Mouse (Mus musculus): ENCODE measurements around the gene Dcun1d2. TPM values are rescaled to one million over a fixed set of nuclear protein-coding genes. Genes with fewer than 3 reads are reported as not detected.
"Not testable (repeated sequence)": the region's sequence is repeated elsewhere in the genome, so short reads cannot be mapped to it uniquely, and the experiment has no call there.

Gene Dcun1d2
- polyA plus RNA-seq (2015; fragmentation: Nextera tagmentation; extraction: Ambion mirVana), result 24.6 and 26.0 TPM in 2 replicates

DNA sequence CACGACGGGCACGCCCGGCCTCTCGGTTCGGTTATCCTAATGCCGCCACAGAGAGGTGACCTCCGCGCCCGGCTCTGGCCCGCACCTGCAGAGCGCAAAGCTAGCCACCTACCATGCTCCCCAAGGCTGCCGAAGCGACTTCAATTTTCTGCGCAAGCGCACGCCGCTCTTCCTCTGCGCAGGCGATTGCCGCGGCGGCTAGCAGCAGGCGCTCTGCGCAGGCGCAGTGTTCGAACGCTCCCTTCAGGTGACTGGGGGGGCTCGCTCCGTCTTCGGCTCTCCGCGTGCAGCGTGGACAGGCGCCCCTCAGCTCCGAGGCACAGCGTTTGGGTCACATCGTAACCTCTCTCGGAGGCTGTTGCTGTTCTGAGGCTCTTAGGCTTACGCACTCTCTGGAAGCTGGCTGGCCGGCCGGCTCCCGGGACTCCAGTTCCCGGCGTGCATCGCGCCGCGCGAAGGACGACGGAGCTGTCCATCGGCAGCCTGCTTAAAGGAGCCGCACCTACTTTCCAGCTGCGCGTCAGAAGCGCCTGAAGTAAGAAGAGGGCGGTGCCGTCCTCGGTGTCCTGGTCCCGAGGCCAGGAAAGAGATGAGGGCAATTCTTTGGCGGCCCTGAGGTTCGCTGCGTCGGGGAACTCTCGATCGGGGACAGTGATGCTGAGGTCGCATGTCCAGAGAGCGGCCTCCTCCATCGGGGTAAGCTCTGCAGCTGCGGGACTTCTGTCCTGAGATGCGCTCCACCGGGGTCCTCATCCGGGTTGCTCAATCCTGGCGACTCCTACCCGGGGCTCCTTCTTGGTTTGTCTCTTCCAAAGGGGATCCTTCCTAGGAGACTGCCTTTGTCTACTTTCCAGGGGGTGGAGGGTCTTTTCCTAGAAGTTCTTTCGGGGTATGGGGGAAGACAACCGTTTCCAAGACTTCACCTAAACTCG, at the start of gene Dcun1d2, which contains the start of gene Tmco3:
Gene Dcun1d2, minus strand, starts transcription at position 440 of the 932 bp plus-strand sequence.
Gene Tmco3, plus strand, starts transcription at position 499 of the 932 bp plus-strand sequence.
- Histone ChIP-seq H3K9me3 (replicated peaks) (no peaks in the 10 kb centered on the region), H3K4me3 (replicated peaks) (peak within 1 kb of the TSS; percentile 73), H3K36me3 (peaks cover 17% of the 10 kb centered on the region), H3K9ac (peak within 1 kb of the TSS; percentile 75), H3K4me2 (peak within 1 kb of the TSS; percentile 94), H3K27ac (peak within 1 kb of the TSS; percentile 97), H3K27me3 (no peaks in the 10 kb centered on the region), H3K4me1 (peaks cover 32% of the 10 kb centered on the region)
- under 1% methylated on average over 79 of the region's 79 CpGs for WGBS
- peak; percentile 93 for ATAC-seq (replicated peaks; ENCODE audit: low FRiP score)

DNA sequence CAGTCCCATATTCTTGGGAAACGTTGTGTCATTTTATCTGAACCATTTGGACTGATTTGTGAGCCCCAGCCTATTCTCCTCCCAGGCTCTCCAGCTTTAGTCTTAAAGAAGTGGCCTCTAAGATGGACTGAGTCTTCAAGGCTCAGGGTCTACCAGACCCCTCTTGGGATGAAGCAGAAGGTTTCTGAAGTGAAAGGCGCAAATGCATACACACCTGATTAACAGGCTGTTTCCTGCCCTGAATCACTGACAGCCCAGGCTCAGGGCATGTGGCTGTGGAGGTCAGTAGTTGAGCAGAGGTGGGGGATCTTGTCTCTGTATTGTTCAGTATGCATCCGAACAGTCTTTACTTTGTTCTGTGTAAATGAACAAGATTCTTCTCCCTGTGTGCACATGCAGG, 49.7 kb upstream of the Dcun1d2 start:
- Histone ChIP-seq H3K4me3 (replicated peaks) (no peak overlapping the region; the same call in 1 of the 2 replicates), H3K9me3 (replicated peaks) (no peaks in the 10 kb centered on the region), H3K27ac (peak overlapping the region; percentile 30; the same call in 1 of the 2 replicates), H3K36me3 (peaks cover 22% of the 10 kb centered on the region), H3K27me3 (no peaks in the 10 kb centered on the region), H3K4me1 (peaks cover 27% of the 10 kb centered on the region), H3K9ac (0 out of 2 replicates have a peak overlapping the region, but pooled peaks have one; percentile 95), H3K4me2 (peak overlapping the region; percentile 87)
- ATAC-seq (replicated peaks; ENCODE audit: low FRiP score), result no peak
- 68% methylated on average over 3 of the region's 3 CpGs for WGBS

DNA sequence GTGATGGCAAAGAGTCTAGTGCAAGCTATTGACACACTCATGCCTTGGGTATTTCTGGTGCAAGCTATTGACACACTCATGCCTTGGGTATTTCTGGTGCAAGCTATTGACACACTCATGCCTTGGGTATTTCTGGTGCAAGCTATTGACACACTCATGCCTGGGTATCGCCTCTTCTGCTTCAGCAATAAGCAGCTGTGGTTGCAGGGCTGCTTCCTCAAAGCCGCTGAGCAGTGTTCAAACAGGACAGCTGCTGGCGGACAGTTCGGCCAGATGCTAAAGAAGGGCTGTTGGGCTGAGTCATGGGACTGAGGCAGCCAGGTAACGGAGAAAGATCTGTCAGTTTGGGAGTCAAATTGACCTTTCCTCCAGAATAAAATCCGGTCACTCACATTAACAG, 49.3 kb upstream of the Dcun1d2 start:
- not testable (repeated sequence) for H3K4me2 ChIP-seq; ATAC-seq (replicated peaks; ENCODE audit: low FRiP score); H3K9ac ChIP-seq; H3K9me3 ChIP-seq (replicated peaks); H3K4me3 ChIP-seq (replicated peaks); H3K27me3 ChIP-seq
- 81% methylated on average over 6 of the region's 6 CpGs for WGBS
- peaks cover 18% of the 10 kb centered on the region for H3K36me3 ChIP-seq
- peak overlapping the region; percentile 30; the same call in 1 of the 2 replicates for H3K27ac ChIP-seq
- peaks cover 27% of the 10 kb centered on the region for H3K4me1 ChIP-seq

DNA sequence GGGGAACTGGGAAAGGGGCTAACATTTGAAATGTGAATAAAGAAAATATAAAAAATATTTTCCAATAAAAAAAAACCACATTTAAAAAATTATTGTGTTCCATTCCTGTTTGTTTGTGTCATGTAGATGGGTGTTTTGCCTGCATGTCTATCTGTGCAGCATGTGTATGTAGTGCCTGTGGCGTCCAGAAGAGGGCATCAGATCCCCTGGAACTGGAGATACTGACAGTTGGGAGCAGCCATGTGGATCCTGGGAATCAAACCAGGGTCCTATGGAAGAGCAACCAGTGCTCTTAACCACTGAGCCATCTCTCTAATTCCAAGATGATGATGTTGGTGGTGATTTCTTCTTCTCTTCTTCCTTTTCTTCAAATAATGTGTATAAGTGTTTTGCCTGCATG, 46.7 kb upstream of the Dcun1d2 start:
- H3K4me3 ChIP-seq (replicated peaks), result no peak overlapping the region
- H3K4me1 ChIP-seq, result peaks cover 9% of the 10 kb centered on the region
- no peak overlapping the region for H3K9ac ChIP-seq
- no peaks in the 10 kb centered on the region for H3K36me3 ChIP-seq
- no peak overlapping the region for H3K4me2 ChIP-seq
- H3K27me3 ChIP-seq, result no peaks in the 10 kb centered on the region
- ATAC-seq (replicated peaks; ENCODE audit: low FRiP score), result no peak
- no peaks in the 10 kb centered on the region for H3K9me3 ChIP-seq (replicated peaks)
- no peak overlapping the region for H3K27ac ChIP-seq
- 59% methylated on average over 1 of the region's 1 CpGs for WGBS

DNA sequence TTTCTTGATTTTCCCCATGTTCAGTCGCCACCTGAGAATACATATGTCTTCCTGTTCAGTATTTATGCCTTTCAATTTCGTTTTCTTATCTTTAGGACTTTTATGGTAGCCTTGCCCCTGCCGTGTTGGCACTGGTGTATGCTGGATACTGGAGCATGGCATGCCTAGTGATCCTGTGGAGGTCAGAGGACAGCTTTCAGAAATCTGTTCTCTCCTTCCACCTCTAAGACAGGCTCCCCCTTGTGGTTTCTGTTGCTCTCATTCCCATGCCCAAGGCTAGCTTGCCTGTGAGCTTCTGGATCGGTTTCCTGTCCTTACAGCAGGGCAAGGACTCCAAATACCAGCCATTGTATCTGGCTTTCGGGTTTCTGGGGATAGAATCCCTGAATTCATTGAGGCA, 38.7 kb upstream of the Dcun1d2 start:
- Histone ChIP-seq H3K9me3 (replicated peaks) (no peaks in the 10 kb centered on the region), H3K4me2 (no peak overlapping the region), H3K27me3 (no peaks in the 10 kb centered on the region), H3K9ac (no peak overlapping the region), H3K36me3 (peaks cover 9% of the 10 kb centered on the region; the same call in 1 of the 2 replicates), H3K27ac (no peak overlapping the region), H3K4me3 (replicated peaks) (no peak overlapping the region), H3K4me1 (peaks cover 8% of the 10 kb centered on the region; the same call in 1 of the 2 replicates)
- WGBS, result 32% methylated on average over 5 of the region's 5 CpGs
- no peak for ATAC-seq (replicated peaks; ENCODE audit: low FRiP score)

DNA sequence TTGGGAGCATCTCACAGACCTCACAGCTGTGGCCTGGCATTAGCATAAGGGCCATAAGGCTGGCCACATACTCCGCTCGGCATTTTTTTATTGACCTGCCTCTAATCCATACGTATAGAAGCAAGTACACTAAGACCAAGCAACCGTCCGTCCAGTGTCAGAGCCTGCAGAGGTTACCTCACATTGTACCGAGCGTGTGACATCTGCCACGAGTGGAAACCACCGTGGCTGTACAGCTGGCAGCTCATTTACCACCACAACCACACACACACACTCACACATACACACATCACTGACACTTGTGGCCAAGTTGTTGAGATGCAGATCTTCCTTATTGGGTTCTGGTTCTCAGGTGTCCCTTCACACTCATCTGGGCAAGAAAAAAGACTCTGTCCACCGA, 28.7 kb upstream of the Dcun1d2 start:
- no peak overlapping the region for H3K27ac ChIP-seq
- no peak for ATAC-seq (replicated peaks; ENCODE audit: low FRiP score)
- H3K36me3 ChIP-seq, result peaks cover 51% of the 10 kb centered on the region
- no peaks in the 10 kb centered on the region for H3K9me3 ChIP-seq (replicated peaks)
- H3K4me1 ChIP-seq, result no peaks in the 10 kb centered on the region
- no peaks in the 10 kb centered on the region for H3K27me3 ChIP-seq
- no peak overlapping the region for H3K4me2 ChIP-seq
- H3K4me3 ChIP-seq (replicated peaks), result no peak overlapping the region
- no peak overlapping the region for H3K9ac ChIP-seq
- 88% methylated on average over 10 of the region's 10 CpGs for WGBS

DNA sequence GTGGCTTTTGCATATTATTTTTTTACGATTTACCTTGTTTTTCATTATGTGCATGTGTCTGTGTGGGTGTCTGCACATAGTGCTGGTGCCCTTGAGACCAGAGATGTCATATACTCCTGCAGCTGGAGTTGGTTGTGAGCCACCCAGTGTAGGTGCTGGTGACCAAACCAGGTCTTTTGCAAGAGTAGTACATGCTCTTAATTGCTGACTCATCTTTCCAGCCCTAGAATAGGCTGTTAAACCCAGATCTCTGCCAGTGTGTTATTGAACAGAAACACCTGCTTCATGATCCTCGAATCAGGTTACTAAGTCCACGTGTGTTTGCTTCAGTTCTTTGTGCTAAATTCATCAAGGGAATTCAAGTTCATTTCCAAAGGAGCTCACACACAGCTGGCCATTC, 27.0 kb upstream of the Dcun1d2 start:
- Histone ChIP-seq H3K9ac (no peak overlapping the region), H3K27ac (no peak overlapping the region), H3K36me3 (peaks cover 55% of the 10 kb centered on the region), H3K4me2 (no peak overlapping the region), H3K9me3 (replicated peaks) (no peaks in the 10 kb centered on the region), H3K4me3 (replicated peaks) (no peak overlapping the region), H3K4me1 (no peaks in the 10 kb centered on the region), H3K27me3 (no peaks in the 10 kb centered on the region)
- 79% methylated on average over 3 of the region's 3 CpGs for WGBS
- no peak for ATAC-seq (replicated peaks; ENCODE audit: low FRiP score)

DNA sequence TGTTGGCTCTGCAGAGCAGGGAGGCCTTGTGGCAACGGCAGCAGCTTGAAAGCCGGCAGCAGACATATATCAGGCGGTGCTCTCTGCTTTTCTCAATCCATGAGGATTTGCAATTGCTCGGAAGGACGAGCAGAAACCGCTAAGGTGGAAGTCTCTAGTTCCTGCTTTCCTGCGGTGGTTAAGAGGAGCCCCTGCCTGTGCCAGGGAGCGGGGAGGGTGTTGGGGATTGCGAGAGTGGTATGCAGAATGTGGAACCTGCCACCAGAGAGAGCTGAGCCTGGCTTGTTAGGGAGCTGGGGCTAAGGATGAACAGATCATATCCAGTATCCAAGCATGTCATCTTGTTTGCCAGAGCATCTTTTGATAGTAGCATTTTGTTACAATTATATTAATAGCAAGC, 19.0 kb upstream of the Dcun1d2 start:
- Histone ChIP-seq H3K4me3 (replicated peaks) (no peak overlapping the region), H3K36me3 (peaks cover 69% of the 10 kb centered on the region), H3K4me2 (no peak overlapping the region), H3K27ac (no peak overlapping the region), H3K9ac (no peak overlapping the region), H3K27me3 (no peaks in the 10 kb centered on the region), H3K4me1 (no peaks in the 10 kb centered on the region), H3K9me3 (replicated peaks) (no peaks in the 10 kb centered on the region; the same call in 1 of the 2 replicates)
- no peak for ATAC-seq (replicated peaks; ENCODE audit: low FRiP score)
- 88% methylated on average over 9 of the region's 9 CpGs for WGBS

DNA sequence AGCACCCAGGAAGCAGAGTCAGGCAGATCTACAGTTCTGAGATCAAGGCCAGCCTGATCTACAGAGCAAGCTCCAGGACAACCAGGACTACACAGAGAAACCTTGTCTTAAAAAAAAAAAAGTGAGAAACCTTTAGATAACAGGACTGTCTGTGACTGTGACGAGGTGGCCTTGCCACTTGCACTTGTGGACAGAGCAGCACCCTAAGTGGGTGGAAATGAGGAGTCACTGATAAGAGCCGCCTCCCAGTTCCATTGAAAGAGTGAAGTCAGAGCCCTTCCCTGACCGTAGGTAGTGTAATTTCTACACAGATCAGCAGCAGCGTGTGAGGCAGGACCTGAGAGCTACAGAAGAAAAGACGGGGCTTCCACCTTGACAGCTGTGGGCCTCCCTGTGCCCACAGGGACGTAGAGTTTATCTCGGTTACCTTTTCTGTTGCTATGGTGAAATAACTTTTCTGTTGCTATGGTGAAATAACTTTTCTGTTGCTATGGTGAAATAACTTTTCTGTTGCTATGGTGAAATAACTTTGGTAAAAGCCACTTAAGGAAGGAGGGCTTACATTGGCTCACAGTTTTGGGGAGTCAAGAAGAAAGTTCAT, 18.5 kb upstream of the Dcun1d2 start:
- H3K4me2 ChIP-seq, result no peak overlapping the region
- H3K27me3 ChIP-seq, result no peaks in the 10 kb centered on the region
- 87% methylated on average over 7 of the region's 7 CpGs for WGBS
- H3K4me1 ChIP-seq, result no peaks in the 10 kb centered on the region
- no peaks in the 10 kb centered on the region; the same call in 1 of the 2 replicates for H3K9me3 ChIP-seq (replicated peaks)
- no peak overlapping the region for H3K9ac ChIP-seq
- H3K4me3 ChIP-seq (replicated peaks), result no peak overlapping the region
- no peak overlapping the region for H3K27ac ChIP-seq
- ATAC-seq (replicated peaks; ENCODE audit: low FRiP score), result no peak
- peaks cover 74% of the 10 kb centered on the region for H3K36me3 ChIP-seq

DNA sequence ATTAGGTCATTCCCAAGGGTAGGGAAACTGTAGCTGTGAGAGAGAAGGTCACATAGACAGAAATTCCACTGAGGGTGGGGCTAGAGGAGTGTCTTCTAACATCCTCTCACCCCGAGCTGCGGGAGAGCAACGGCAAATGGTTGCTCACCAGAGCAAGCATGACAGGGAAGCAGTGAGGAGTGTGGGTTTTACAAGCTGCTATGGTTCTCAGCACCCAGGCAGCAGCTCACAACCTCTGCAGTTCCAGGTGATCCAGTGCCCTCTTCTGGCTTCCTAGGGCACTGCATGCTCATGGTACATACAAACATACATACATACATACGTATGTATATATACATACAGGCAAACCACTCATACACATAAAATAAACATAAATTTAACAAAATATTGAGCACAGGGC, 18.0 kb upstream of the Dcun1d2 start:
- Histone ChIP-seq H3K27me3 (no peaks in the 10 kb centered on the region), H3K4me2 (no peak overlapping the region), H3K9me3 (replicated peaks) (no peaks in the 10 kb centered on the region; the same call in 1 of the 2 replicates), H3K4me3 (replicated peaks) (no peak overlapping the region), H3K36me3 (peaks cover 74% of the 10 kb centered on the region), H3K4me1 (no peaks in the 10 kb centered on the region), H3K9ac (no peak overlapping the region), H3K27ac (no peak overlapping the region)
- 91% methylated on average over 4 of the region's 4 CpGs for WGBS
- no peak for ATAC-seq (replicated peaks; ENCODE audit: low FRiP score)

DNA sequence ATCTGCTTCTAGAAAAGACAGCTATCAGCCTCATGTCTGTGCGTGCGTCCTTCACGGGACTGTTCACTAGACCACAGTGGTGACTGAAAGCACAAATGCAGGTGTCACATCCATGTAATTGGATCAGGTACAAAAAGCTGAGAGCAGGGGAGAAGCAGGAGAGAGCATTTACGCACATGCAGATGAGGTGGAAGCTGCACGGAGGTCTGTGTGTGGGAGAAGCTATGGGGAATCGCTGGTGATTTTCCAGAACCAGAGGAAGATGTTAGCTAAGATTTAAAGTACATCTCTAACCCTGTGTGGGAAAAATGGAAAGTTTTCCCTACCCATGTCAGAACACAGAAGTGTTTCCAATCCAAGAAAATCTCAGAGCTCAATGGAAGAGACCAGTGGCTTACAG, 17.5 kb upstream of the Dcun1d2 start:
- no peaks in the 10 kb centered on the region for H3K4me1 ChIP-seq
- H3K4me2 ChIP-seq, result no peak overlapping the region
- H3K4me3 ChIP-seq (replicated peaks), result no peak overlapping the region
- H3K9me3 ChIP-seq (replicated peaks), result no peaks in the 10 kb centered on the region; the same call in 1 of the 2 replicates
- no peak overlapping the region for H3K9ac ChIP-seq
- no peak for ATAC-seq (replicated peaks; ENCODE audit: low FRiP score)
- 94% methylated on average over 6 of the region's 6 CpGs for WGBS
- peaks cover 75% of the 10 kb centered on the region for H3K36me3 ChIP-seq
- H3K27me3 ChIP-seq, result no peaks in the 10 kb centered on the region
- no peak overlapping the region for H3K27ac ChIP-seq

DNA sequence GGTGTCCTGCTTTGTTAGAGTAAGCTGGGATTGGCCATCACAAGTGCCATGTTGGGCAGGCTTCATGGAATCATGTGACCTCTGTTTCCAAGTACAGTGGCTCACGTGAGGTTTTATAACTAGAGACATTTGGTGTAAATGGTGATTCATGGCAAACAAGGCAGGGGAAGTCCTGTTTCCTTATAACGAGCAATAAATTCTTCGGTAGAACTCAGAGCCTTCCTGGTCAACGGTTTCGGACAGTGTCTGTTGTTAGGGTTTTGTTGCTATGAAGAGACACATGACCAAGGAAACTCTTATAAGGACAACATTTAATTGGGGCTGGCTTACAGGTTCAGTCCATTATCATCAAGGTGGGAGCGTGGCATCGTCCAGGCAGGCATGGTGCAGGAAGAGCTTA, 13.1 kb upstream of the Dcun1d2 start:
- H3K4me3 ChIP-seq (replicated peaks), result no peak overlapping the region
- H3K4me2 ChIP-seq, result no peak overlapping the region
- no peaks in the 10 kb centered on the region; the same call in 1 of the 2 replicates for H3K9me3 ChIP-seq (replicated peaks)
- H3K36me3 ChIP-seq, result peaks cover 89% of the 10 kb centered on the region
- H3K27ac ChIP-seq, result no peak overlapping the region
- no peaks in the 10 kb centered on the region for H3K4me1 ChIP-seq
- 91% methylated on average over 7 of the region's 7 CpGs for WGBS
- H3K27me3 ChIP-seq, result no peaks in the 10 kb centered on the region
- H3K9ac ChIP-seq, result no peak overlapping the region
- no peak for ATAC-seq (replicated peaks; ENCODE audit: low FRiP score)
